Comparison of ENCODE assay signal across 8 mouse cellular contexts in the genomic region with DNA sequence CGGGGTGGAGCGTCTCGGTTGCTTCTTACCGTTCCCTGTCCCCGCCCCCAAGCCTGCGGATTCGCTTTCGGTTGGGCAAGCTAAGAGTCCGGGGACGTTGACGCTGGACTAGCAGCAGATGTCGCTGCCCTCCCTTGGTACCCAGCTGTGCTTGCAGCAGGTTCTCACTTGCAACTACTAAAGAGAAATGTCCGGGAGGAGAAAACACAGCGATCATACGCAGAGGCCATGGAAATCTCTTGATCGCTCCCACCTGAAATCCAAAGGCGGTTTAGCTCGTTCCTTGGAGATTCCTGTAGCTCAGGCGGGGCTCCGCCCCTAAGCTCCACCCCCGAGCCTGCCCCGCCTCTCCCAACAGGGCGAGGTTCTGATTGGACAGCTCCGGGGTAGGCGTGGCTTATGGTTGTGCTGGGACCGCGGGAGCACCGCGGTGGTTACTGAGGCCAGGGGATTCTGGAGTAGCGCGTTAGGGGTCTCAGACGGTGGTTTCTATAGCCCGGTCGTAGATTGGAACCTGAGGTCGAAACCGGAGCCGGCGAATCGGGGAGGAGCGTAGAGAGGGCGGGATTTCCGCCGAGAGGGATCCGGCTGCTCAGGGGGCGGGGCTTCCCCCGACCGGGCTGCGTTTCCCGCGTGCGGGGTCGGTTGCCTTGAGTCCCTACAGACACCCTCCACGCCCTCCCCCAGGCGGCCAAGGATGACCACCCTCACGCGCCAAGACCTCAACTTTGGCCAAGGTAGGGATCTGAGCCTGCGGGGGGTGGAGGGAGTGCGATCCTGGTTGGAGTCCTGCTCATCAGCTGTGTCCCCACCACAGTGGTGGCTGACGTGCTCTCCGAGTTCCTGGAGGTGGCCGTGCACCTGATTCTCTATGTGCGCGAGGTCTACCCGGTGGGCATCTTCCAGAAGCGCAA. TPM values are rescaled to one million over a fixed set of nuclear protein-coding genes. Genes with fewer than 3 reads are reported as not detected.
DNase-seq lines count a peak whose midpoint lies in the region; ATAC-seq and TF ChIP-seq lines count a peak whose summit lies in the region.

No protein-coding gene starts in this region.

- no peak for TF ChIP-seq POLR2A in limb, embryonic 14.5 days (IDR thresholded peaks at IDR 0.05; ENCODE audit: borderline replicate concordance, extremely low read depth, insufficient read depth, insufficient read length)

- peak overlapping the region; percentile 70 for H3K9ac ChIP-seq in embryonic facial prominence, embryonic 14.5 days (ENCODE audit: low read depth, low read length)
- peak overlapping the region; percentile 46 for H3K9ac ChIP-seq in limb, embryonic 14.5 days (ENCODE audit: low read depth, low read length, severe bottlenecking)
- H3K9ac ChIP-seq in midbrain, postnatal 0 days (replicated peaks; ENCODE audit: low read length, poor library complexity, severe bottlenecking) = peak overlapping the region; percentile 67

- H3K27ac ChIP-seq in embryonic facial prominence, embryonic 14.5 days (replicated peaks; ENCODE audit: low read depth, low read length) = peak overlapping the region; percentile 87
- peak overlapping the region; percentile 78 for H3K27ac ChIP-seq in limb, embryonic 14.5 days (replicated peaks; ENCODE audit: low read depth, low read length)
- peak overlapping the region; percentile 85 for H3K27ac ChIP-seq in midbrain, postnatal 0 days (ENCODE audit: low read depth, low read length)

- DNase-seq in 3T3-L1 (ENCODE audit: low read depth, low spot score) = peak; percentile 93
- peak; percentile 72 to 85 for DNase-seq in adrenal gland, postnatal 4 days (ENCODE audit: low spot score in 2 of 2)
- DNase-seq in embryonic facial prominence, embryonic 14.5 days (ENCODE audit: low spot score) = peak; percentile 94
- DNase-seq in heart, adult 8-10 months (ENCODE audit: low spot score) = peak; percentile 92
- DNase-seq in kidney, adult 9 months = peak; percentile 97
- peak; percentile 87 for DNase-seq in limb, embryonic 14.5 days (ENCODE audit: low spot score)
- peak; percentile 92 for DNase-seq in midbrain, postnatal 0 days (ENCODE audit: low spot score)
- DNase-seq in spleen, postnatal 14 days (ENCODE audit: low spot score in 2 of 2) = peak; percentile 88 to 91

- ATAC-seq in embryonic facial prominence, embryonic 14.5 days (ENCODE audit: low read depth) = peak; percentile 95
- ATAC-seq in limb, embryonic 14.5 days (ENCODE audit: low FRiP score, low read depth) = peak; percentile 97
- ATAC-seq in midbrain, postnatal 0 days (ENCODE audit: low FRiP score) = peak; percentile 94

- peak; percentile 76 for TF ChIP-seq CTCF in midbrain, postnatal 0 days (IDR thresholded peaks at IDR 0.05)

- H3K27me3 ChIP-seq in embryonic facial prominence, embryonic 14.5 days (replicated peaks; ENCODE audit: control insufficient read depth, insufficient read depth, low read length) = no peaks in the 10 kb centered on the region
- no peaks in the 10 kb centered on the region for H3K27me3 ChIP-seq in limb, embryonic 14.5 days (ENCODE audit: control insufficient read depth, insufficient read depth, low read length)
- no peaks in the 10 kb centered on the region for H3K27me3 ChIP-seq in midbrain, postnatal 0 days (ENCODE audit: insufficient read depth, low read length)

- peak overlapping the region; percentile 70 for H3K4me3 ChIP-seq in embryonic facial prominence, embryonic 14.5 days (ENCODE audit: low read depth, low read length)
- H3K4me3 ChIP-seq in limb, embryonic 14.5 days (replicated peaks; ENCODE audit: low read length) = peak overlapping the region; percentile 53
- H3K4me3 ChIP-seq in midbrain, postnatal 0 days (ENCODE audit: low read depth, low read length) = peak overlapping the region; percentile 56

- 0 out of 2 replicates have a peak, but pooled peaks cover 1% of the 10 kb centered on the region for H3K36me3 ChIP-seq in embryonic facial prominence, embryonic 14.5 days (ENCODE audit: control insufficient read depth, insufficient read depth, low read length)
- peaks cover 9% of the 10 kb centered on the region; the same call in 1 of the 2 replicates for H3K36me3 ChIP-seq in limb, embryonic 14.5 days (ENCODE audit: control insufficient read depth, insufficient read depth, low read length)
- H3K36me3 ChIP-seq in midbrain, postnatal 0 days (ENCODE audit: insufficient read depth, low read length) = peaks cover 11% of the 10 kb centered on the region

- H3K4me2 ChIP-seq in embryonic facial prominence, embryonic 14.5 days (ENCODE audit: low read depth, low read length) = peak overlapping the region; percentile 88
- H3K4me2 ChIP-seq in limb, embryonic 14.5 days (replicated peaks; ENCODE audit: low read depth, low read length, severe bottlenecking) = peak overlapping the region; percentile 95
- peak overlapping the region; percentile 89 for H3K4me2 ChIP-seq in midbrain, postnatal 0 days (ENCODE audit: low read depth, low read length, poor library complexity, severe bottlenecking)

- no peaks in the 10 kb centered on the region for H3K4me1 ChIP-seq in embryonic facial prominence, embryonic 14.5 days (ENCODE audit: control insufficient read depth, insufficient read depth, low read length)
- no peaks in the 10 kb centered on the region for H3K4me1 ChIP-seq in limb, embryonic 14.5 days (ENCODE audit: control insufficient read depth, insufficient read depth, low read length)
- no peaks in the 10 kb centered on the region for H3K4me1 ChIP-seq in midbrain, postnatal 0 days (ENCODE audit: insufficient read depth, low read length)

- 1% methylated on average over 45 of the region's 65 CpGs for WGBS in embryonic facial prominence, embryonic 14.5 days
- WGBS in limb, embryonic 14.5 days = under 1% methylated on average over 65 of the region's 65 CpGs
- WGBS in midbrain, postnatal 0 days = under 1% methylated on average over 61 of the region's 65 CpGs

- H3K9me3 ChIP-seq in embryonic facial prominence, embryonic 14.5 days (ENCODE audit: control insufficient read depth, low read length) = no peaks in the 10 kb centered on the region
- H3K9me3 ChIP-seq in limb, embryonic 14.5 days (ENCODE audit: control insufficient read depth, low read length) = no peaks in the 10 kb centered on the region
- H3K9me3 ChIP-seq in midbrain, postnatal 0 days (ENCODE audit: low read length) = no peaks in the 10 kb centered on the region

RNA-seq across cellular contexts. Expression of gene Draxin, which starts 9.9 kb away (rescaled TPM):
- total RNA-seq in adrenal gland, postnatal 4 days (2021) = 1 to 10 TPM in 1 of 2 experiments, under 1 TPM in 1; 0.42 to 1.0 TPM
- 0.56 and 0.67 TPM in 2 replicates for polyA plus RNA-seq in embryonic facial prominence, embryonic 14.5 days (2014; fragmentation: Nextera tagmentation; extraction: Ambion mirVana)
- total RNA-seq in heart, adult 8-10 months (2022) = under 1 TPM; 0.06 to 0.20 (median 0.07) TPM
- polyA plus RNA-seq in limb, embryonic 14.5 days (2012; rRNA removed) = 1.5 and 1.7 TPM in 2 replicates
- 0.45 and 0.50 TPM in 2 replicates for polyA plus RNA-seq in limb, embryonic 14.5 days (2014; fragmentation: Nextera tagmentation; extraction: Ambion mirVana)
- 23.9 and 29.5 TPM in 2 replicates for total RNA-seq in midbrain, postnatal 0 days (2014; rRNA removed)
- 4.3 and 5.0 TPM in 2 replicates for polyA plus RNA-seq in midbrain, postnatal 0 days (2015; fragmentation: Nextera tagmentation; extraction: Ambion mirVana)

RNA-seq across cellular contexts. Expression of gene Mad2l2, which starts 10.2 kb away (rescaled TPM):
- total RNA-seq in adrenal gland, postnatal 4 days (2021) = 10 to 100 TPM; 24.0 to 24.6 TPM
- 51.1 and 59.8 TPM in 2 replicates for polyA plus RNA-seq in embryonic facial prominence, embryonic 14.5 days (2014; fragmentation: Nextera tagmentation; extraction: Ambion mirVana)
- total RNA-seq in heart, adult 8-10 months (2022) = 10 to 100 TPM in 3 of 4 experiments, 1 to 10 TPM in 1; 6.9 to 13.6 (median 11.7) TPM
- polyA plus RNA-seq in limb, embryonic 14.5 days (2012; rRNA removed) = 55.9 and 56.9 TPM in 2 replicates
- 66.0 and 77.8 TPM in 2 replicates for polyA plus RNA-seq in limb, embryonic 14.5 days (2014; fragmentation: Nextera tagmentation; extraction: Ambion mirVana)
- 42.0 and 51.7 TPM in 2 replicates for total RNA-seq in midbrain, postnatal 0 days (2014; rRNA removed)
- polyA plus RNA-seq in midbrain, postnatal 0 days (2015; fragmentation: Nextera tagmentation; extraction: Ambion mirVana) = 84.0 and 89.1 TPM in 2 replicates

RNA-seq across cellular contexts. Expression of gene Fbxo6, which starts 11.6 kb away (rescaled TPM):
- 10 to 100 TPM; 28.2 to 32.8 TPM for total RNA-seq in adrenal gland, postnatal 4 days (2021)
- 13.8 and 15.3 TPM in 2 replicates for polyA plus RNA-seq in embryonic facial prominence, embryonic 14.5 days (2014; fragmentation: Nextera tagmentation; extraction: Ambion mirVana)
- total RNA-seq in heart, adult 8-10 months (2022) = 10 to 100 TPM; 36.1 to 44.0 (median 39.6) TPM
- polyA plus RNA-seq in limb, embryonic 14.5 days (2012; rRNA removed) = 12.4 and 13.9 TPM in 2 replicates
- polyA plus RNA-seq in limb, embryonic 14.5 days (2014; fragmentation: Nextera tagmentation; extraction: Ambion mirVana) = 15.5 and 16.4 TPM in 2 replicates
- 23.4 and 27.7 TPM in 2 replicates for total RNA-seq in midbrain, postnatal 0 days (2014; rRNA removed)
- polyA plus RNA-seq in midbrain, postnatal 0 days (2015; fragmentation: Nextera tagmentation; extraction: Ambion mirVana) = 23.6 and 25.8 TPM in 2 replicates

RNA-seq across cellular contexts. Expression of gene Fbxo44, which starts 19.9 kb away (rescaled TPM):
- 10 to 100 TPM; 13.9 to 15.0 TPM for total RNA-seq in adrenal gland, postnatal 4 days (2021)
- polyA plus RNA-seq in embryonic facial prominence, embryonic 14.5 days (2014; fragmentation: Nextera tagmentation; extraction: Ambion mirVana) = 7.7 and 9.6 TPM in 2 replicates
- 10 to 100 TPM; 25.2 to 33.4 (median 25.5) TPM for total RNA-seq in heart, adult 8-10 months (2022)
- 21.1 and 24.7 TPM in 2 replicates for polyA plus RNA-seq in limb, embryonic 14.5 days (2012; rRNA removed)
- polyA plus RNA-seq in limb, embryonic 14.5 days (2014; fragmentation: Nextera tagmentation; extraction: Ambion mirVana) = 8.1 and 10.8 TPM in 2 replicates
- total RNA-seq in midbrain, postnatal 0 days (2014; rRNA removed) = 169 and 189 TPM in 2 replicates
- polyA plus RNA-seq in midbrain, postnatal 0 days (2015; fragmentation: Nextera tagmentation; extraction: Ambion mirVana) = 107 and 116 TPM in 2 replicates

RNA-seq across cellular contexts. Expression of gene Fbxo2, which starts 20.1 kb away (rescaled TPM):
- 1 to 10 TPM; 2.7 to 2.8 TPM for total RNA-seq in adrenal gland, postnatal 4 days (2021)
- polyA plus RNA-seq in embryonic facial prominence, embryonic 14.5 days (2014; fragmentation: Nextera tagmentation; extraction: Ambion mirVana) = 5.4 and 7.9 TPM in 2 replicates
- total RNA-seq in heart, adult 8-10 months (2022) = under 1 TPM; 0.27 to 0.57 (median 0.31) TPM
- polyA plus RNA-seq in limb, embryonic 14.5 days (2012; rRNA removed) = 4.2 and 4.4 TPM in 2 replicates
- polyA plus RNA-seq in limb, embryonic 14.5 days (2014; fragmentation: Nextera tagmentation; extraction: Ambion mirVana) = 4.3 and 6.7 TPM in 2 replicates
- total RNA-seq in midbrain, postnatal 0 days (2014; rRNA removed) = 13.5 and 17.5 TPM in 2 replicates
- 17.0 and 18.1 TPM in 2 replicates for polyA plus RNA-seq in midbrain, postnatal 0 days (2015; fragmentation: Nextera tagmentation; extraction: Ambion mirVana)

Comparison
In these comparisons a context has a peak if more than half of its experiments do, and no peak if none do; other contexts are left out.
1. Peak in every context shown above with its lines: DNase-seq, ATAC-seq, H3K4me3 ChIP-seq and H3K27ac ChIP-seq.
2. RNA of gene Draxin, which starts 9.9 kb away (total RNA-seq): 23.9 to 29.5 TPM in midbrain, postnatal 0 days; 0.42 to 1.0 TPM in adrenal gland, postnatal 4 days and 0.06 to 0.20 TPM in heart, adult 8-10 months; every median in the first group is over 10 times any median in the second.